Mouse (Mus musculus) heart, embryonic 12.5 days (tissue): ENCODE measurements at regions not wholly inside any gene's neighbourhood (a gene's known extent, or its start where the extent isn't known, plus 50 kb on each side); places are given as distances from the start of the nearest gene placed in this dataset.
A peak's percentile ranks its signal among the peaks of the same experiment; 100 is the strongest.

ENCODE experiments used
- ATAC-seq: fragments of 200-750 bp; cut with Nextera tagmentation; 2 replicates; pipeline ENCODE4 v1.8.0; 2017; ENCODE audit warnings: moderate TSS enrichment, moderate library complexity; ENCODE audit not compliant: insufficient number of reproducible peaks, low FRiP score
- H3K27ac ChIP-seq: fragments of 300-500 bp; sonication (generic); 2 replicates; pipeline ENCODE4 v1.5.1; 2016; ENCODE audit warnings: mild to moderate bottlenecking, moderate library complexity; ENCODE audit not compliant: poor library complexity, severe bottlenecking
- H3K27me3 ChIP-seq: fragments of 300-500 bp; sonication (generic); replicated peaks from 2 replicates; pipeline ENCODE4 v1.6.1; 2016; ENCODE audit warnings: mild to moderate bottlenecking, moderate library complexity
- H3K36me3 ChIP-seq: fragments of 300-500 bp; sonication (generic); 2 replicates; pipeline ENCODE4 v1.6.1; 2016; ENCODE audit warnings: mild to moderate bottlenecking, moderate library complexity
- H3K4me1 ChIP-seq: fragments of 300-500 bp; sonication (generic); replicated peaks from 2 replicates; pipeline ENCODE4 v1.6.1; 2016; ENCODE audit warnings: mild to moderate bottlenecking
- H3K4me2 ChIP-seq: fragments of 300-500 bp; sonication (generic); 2 replicates; pipeline ENCODE4 v1.6.1; 2016; ENCODE audit warnings: mild to moderate bottlenecking, moderate library complexity
- H3K4me3 ChIP-seq: fragments of 300-500 bp; sonication (generic); 2 replicates; pipeline ENCODE4 v1.5.1; 2016; ENCODE audit warnings: mild to moderate bottlenecking
- H3K9ac ChIP-seq: fragments of 300-500 bp; sonication (generic); 2 replicates; pipeline ENCODE4 v1.6.1; 2016; ENCODE audit warnings: mild to moderate bottlenecking, moderate library complexity
- H3K9me3 ChIP-seq: fragments of 300-500 bp; sonication (generic); replicated peaks from 2 replicates; pipeline ENCODE4 v1.6.1; 2016; ENCODE audit warnings: mild to moderate bottlenecking, moderate library complexity
- WGBS: fragments of 180-500 bp; shearing (Covaris S2); methylation state at CpG from one replicate; pipeline ENCODE4 v1.1.7; 2016; 5-methylcytosine and 5-hydroxymethylcytosine counted together

- Histone ChIP-seq H3K4me3 (no peak overlapping the region), H3K4me1 (no peaks in the 10 kb centered on the region), H3K4me2 (no peak overlapping the region), H3K27ac (no peak overlapping the region), H3K9ac (no peak overlapping the region), H3K36me3 (no peaks in the 10 kb centered on the region), H3K9me3 (no peaks in the 10 kb centered on the region), H3K27me3 (no peaks in the 10 kb centered on the region)
- ATAC-seq = no peak
- WGBS = 53% methylated on average over 5 of the region's 5 CpGs
These were observed 93.4 kb upstream of the Ankrd50 start for GRCm38 (mm10) chr3:38577890-38578628.

- 78% methylated on average over 5 of the region's 5 CpGs for WGBS
- peaks cover 11% of the 10 kb centered on the region for H3K4me1 ChIP-seq
These were observed 89.0 kb upstream of the Ankrd50 start for GRCm38 (mm10) chr3:38573594-38573993.

GRCm38 (mm10) chr3:38572159-38572558 is 87.5 kb upstream of the Ankrd50 start:
- H3K9ac ChIP-seq = no peak overlapping the region
- H3K4me3 ChIP-seq = no peak overlapping the region
- H3K36me3 ChIP-seq = no peaks in the 10 kb centered on the region
- WGBS = 77% methylated on average over 3 of the region's 3 CpGs
- H3K27me3 ChIP-seq = no peaks in the 10 kb centered on the region
- no peak overlapping the region for H3K4me2 ChIP-seq
- no peak for ATAC-seq
- H3K9me3 ChIP-seq = no peaks in the 10 kb centered on the region
- H3K27ac ChIP-seq = no peak overlapping the region
- H3K4me1 ChIP-seq = peaks cover 13% of the 10 kb centered on the region

More at GRCm38 (mm10) chr3:38573594-38573993, 89.0 kb upstream of the Ankrd50 start:
- H3K27me3 ChIP-seq = no peaks in the 10 kb centered on the region
- H3K4me2 ChIP-seq = no peak overlapping the region
- no peak overlapping the region for H3K4me3 ChIP-seq
- no peak overlapping the region for H3K27ac ChIP-seq
- no peaks in the 10 kb centered on the region for H3K36me3 ChIP-seq
- H3K9ac ChIP-seq = no peak overlapping the region
- ATAC-seq = no peak
- no peaks in the 10 kb centered on the region for H3K9me3 ChIP-seq

- 83% methylated on average over 4 of the region's 4 CpGs for WGBS
- Histone ChIP-seq H3K4me2 (no peak overlapping the region), H3K4me1 (peaks cover 13% of the 10 kb centered on the region), H3K9me3 (no peaks in the 10 kb centered on the region), H3K27me3 (no peaks in the 10 kb centered on the region), H3K27ac (no peak overlapping the region), H3K4me3 (no peak overlapping the region), H3K9ac (no peak overlapping the region), H3K36me3 (no peaks in the 10 kb centered on the region)
- ATAC-seq = no peak
These were observed 86.6 kb upstream of the Ankrd50 start for GRCm38 (mm10) chr3:38571224-38571623.

- Histone ChIP-seq H3K4me1 (peaks cover 13% of the 10 kb centered on the region), H3K9ac (no peak overlapping the region), H3K4me3 (no peak overlapping the region), H3K9me3 (no peaks in the 10 kb centered on the region), H3K27ac (peak overlapping the region; percentile 21; the same call in 1 of the 2 replicates), H3K27me3 (no peaks in the 10 kb centered on the region), H3K4me2 (no peak overlapping the region), H3K36me3 (no peaks in the 10 kb centered on the region)
- WGBS = 34% methylated on average over 6 of the region's 6 CpGs
- peak; percentile 77 for ATAC-seq
These were observed 84.4 kb upstream of the Ankrd50 start for GRCm38 (mm10) chr3:38569001-38569400.

GRCm38 (mm10) chr3:38568596-38568975 is 83.9 kb upstream of the Ankrd50 start:
- ATAC-seq = no peak
- H3K36me3 ChIP-seq = no peaks in the 10 kb centered on the region
- no peak overlapping the region for H3K4me2 ChIP-seq
- 24% methylated on average over 2 of the region's 2 CpGs for WGBS
- H3K9ac ChIP-seq = no peak overlapping the region
- peaks cover 13% of the 10 kb centered on the region for H3K4me1 ChIP-seq
- no peaks in the 10 kb centered on the region for H3K9me3 ChIP-seq
- H3K27me3 ChIP-seq = no peaks in the 10 kb centered on the region
- H3K4me3 ChIP-seq = no peak overlapping the region
- H3K27ac ChIP-seq = no peak overlapping the region

- Histone ChIP-seq H3K9me3 (no peaks in the 10 kb centered on the region), H3K36me3 (no peaks in the 10 kb centered on the region), H3K4me2 (no peak overlapping the region), H3K4me3 (no peak overlapping the region), H3K27ac (no peak overlapping the region), H3K9ac (no peak overlapping the region), H3K4me1 (peaks cover 13% of the 10 kb centered on the region), H3K27me3 (no peaks in the 10 kb centered on the region)
- no peak for ATAC-seq
- 73% methylated on average over 8 of the region's 8 CpGs for WGBS
These were observed 83.4 kb upstream of the Ankrd50 start for GRCm38 (mm10) chr3:38567946-38568595.

- Histone ChIP-seq H3K36me3 (no peaks in the 10 kb centered on the region), H3K9me3 (no peaks in the 10 kb centered on the region), H3K27ac (no peak overlapping the region), H3K4me1 (peaks cover 13% of the 10 kb centered on the region), H3K4me3 (no peak overlapping the region), H3K9ac (no peak overlapping the region), H3K27me3 (no peaks in the 10 kb centered on the region), H3K4me2 (no peak overlapping the region)
- no peak for ATAC-seq
- WGBS = 90% methylated on average over 2 of the region's 2 CpGs
These were observed 81.9 kb upstream of the Ankrd50 start for GRCm38 (mm10) chr3:38566576-38566975.

GRCm38 (mm10) chr3:38564844-38565243 is 80.2 kb upstream of the Ankrd50 start:
- Histone ChIP-seq H3K4me3 (no peak overlapping the region), H3K4me2 (no peak overlapping the region), H3K9me3 (no peaks in the 10 kb centered on the region), H3K27me3 (no peaks in the 10 kb centered on the region), H3K4me1 (peaks cover 16% of the 10 kb centered on the region), H3K27ac (no peak overlapping the region), H3K9ac (no peak overlapping the region), H3K36me3 (no peaks in the 10 kb centered on the region)
- 30% methylated on average over 2 of the region's 2 CpGs for WGBS
- ATAC-seq = no peak

- ATAC-seq = no peak
- Histone ChIP-seq H3K9ac (no peak overlapping the region), H3K4me3 (no peak overlapping the region), H3K36me3 (no peaks in the 10 kb centered on the region), H3K4me2 (no peak overlapping the region), H3K4me1 (peaks cover 17% of the 10 kb centered on the region), H3K9me3 (no peaks in the 10 kb centered on the region), H3K27me3 (no peaks in the 10 kb centered on the region), H3K27ac (no peak overlapping the region)
- 29% methylated on average over 1 of the region's 2 CpGs for WGBS
These were observed 79.7 kb upstream of the Ankrd50 start for GRCm38 (mm10) chr3:38564364-38564763.

GRCm38 (mm10) chr3:38561186-38561585 is 76.5 kb upstream of the Ankrd50 start:
- Histone ChIP-seq H3K27me3 (no peaks in the 10 kb centered on the region), H3K36me3 (no peaks in the 10 kb centered on the region), H3K27ac (no peak overlapping the region), H3K9me3 (no peaks in the 10 kb centered on the region), H3K4me1 (0 out of 2 replicates have a peak, but pooled peaks cover 8% of the 10 kb centered on the region), H3K4me2 (no peak overlapping the region), H3K4me3 (no peak overlapping the region), H3K9ac (no peak overlapping the region)
- WGBS = 50% methylated on average over 2 of the region's 2 CpGs
- no peak for ATAC-seq
